Mouse (Mus musculus): ENCODE results near the gene Ube4b.

The Ube4b gene

GRCm38 (mm10) chr4:149302136-149302535 lies 124.4 kb downstream of the Ube4b start:
- no peak for DNase-seq

GRCm38 (mm10) chr4:149296501-149296900 lies 130.0 kb downstream of the Ube4b start:
- no peak for DNase-seq

GRCm38 (mm10) chr4:149292984-149293383 lies 133.6 kb downstream of the Ube4b start:
- DNase-seq: peak; percentile 77 to 81

GRCm38 (mm10) chr4:149291061-149291460 lies 135.5 kb downstream of the Ube4b start:
- no peak for DNase-seq

- DNase-seq: no peak
Measured at GRCm38 (mm10) chr4:149290157-149290750, 136.3 kb downstream of the Ube4b start.

GRCm38 (mm10) chr4:149286287-149287137 lies 140.0 kb downstream of the Ube4b start:
- no peak for DNase-seq

- no peak for DNase-seq
Measured at GRCm38 (mm10) chr4:149285691-149286090, 140.9 kb downstream of the Ube4b start.

DNA sequence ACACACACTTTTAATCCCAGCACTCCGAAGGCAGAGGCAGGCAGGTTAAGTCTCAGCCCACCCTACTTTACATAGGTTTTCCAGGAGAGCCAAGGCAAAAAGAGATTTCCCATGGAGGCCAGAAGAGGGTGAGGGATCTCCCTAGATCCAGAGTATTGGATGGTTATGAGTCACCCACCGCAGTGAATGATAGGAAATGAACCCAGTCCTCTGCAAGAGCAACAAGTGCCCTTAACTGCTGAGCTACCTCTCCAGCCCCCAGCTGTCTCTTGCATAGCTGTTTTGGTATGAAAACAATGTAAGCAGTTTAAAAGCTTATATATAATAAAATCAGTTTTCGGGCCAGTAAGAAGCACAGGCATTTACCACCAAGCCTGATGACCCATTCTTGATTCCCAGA lies 143.5 kb downstream of the Ube4b start:
- DNase-seq: no peak

DNA sequence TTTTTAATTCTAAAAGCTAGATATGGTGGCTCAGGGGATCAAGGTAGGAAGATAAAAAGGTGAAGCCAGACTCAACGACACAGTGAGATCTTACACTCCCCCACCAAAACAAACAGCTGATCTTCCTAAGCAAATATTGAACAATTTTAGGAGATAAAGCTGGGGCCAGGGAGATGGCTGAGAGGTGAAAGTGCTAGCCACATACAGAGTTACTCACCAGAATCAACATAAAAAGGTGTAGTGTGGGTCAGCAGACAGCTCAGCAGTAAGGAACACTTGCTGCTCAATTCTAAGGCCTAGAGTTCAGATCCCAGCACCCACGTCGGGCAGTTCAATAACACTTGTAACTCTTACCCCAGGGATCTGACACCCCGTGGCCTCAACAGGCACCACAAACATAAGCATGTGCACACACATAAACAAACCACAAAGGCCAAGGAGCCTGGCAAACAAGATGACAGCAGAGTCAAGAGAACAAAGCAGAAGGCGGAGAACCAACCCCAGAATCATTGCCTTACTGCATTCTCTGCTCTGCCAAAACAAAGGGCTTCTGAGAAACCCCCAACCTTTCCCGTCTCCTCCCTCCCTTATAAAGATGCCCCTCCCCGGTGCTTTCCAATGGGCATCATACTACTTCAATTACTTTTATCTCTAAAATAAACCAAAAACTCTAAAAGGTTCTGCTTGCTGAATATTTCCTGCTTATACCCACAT lies 144.4 kb downstream of the Ube4b start:
- no peak for DNase-seq
